Mouse (Mus musculus) C2C12 (cell line): ENCODE measurements around the gene Mrps24.

Source experiments
- CEBPB ChIP-seq: IDR thresholded peaks from one replicate; pipeline ENCODE4 v1.6.1; 2011; ENCODE audit warnings: low read depth, mild to moderate bottlenecking, control low read depth, moderate library complexity
- CTCF ChIP-seq: IDR thresholded peaks from one replicate; pipeline ENCODE4 v1.5.1; 2011; ENCODE audit not compliant: control insufficient read depth, insufficient read depth, insufficient read length
- FOSL1 ChIP-seq: IDR thresholded peaks from one replicate; pipeline ENCODE4 v1.8.0; 2011; ENCODE audit warnings: mild to moderate bottlenecking, low read length; ENCODE audit not compliant: poor library complexity, insufficient read depth, severe bottlenecking
- MAX ChIP-seq: IDR thresholded peaks from one replicate; pipeline ENCODE4 v1.6.1; 2011; ENCODE audit warnings: mild to moderate bottlenecking, control low read depth
- MYOD1 ChIP-seq: IDR thresholded peaks from one replicate; pipeline ENCODE4 v1.6.1; 2011; ENCODE audit warnings: low read depth; ENCODE audit not compliant: control insufficient read depth, insufficient read length
- MYOG ChIP-seq: IDR thresholded peaks from one replicate; pipeline ENCODE4 v1.6.1; 2011; ENCODE audit not compliant: control insufficient read depth, insufficient read length; ENCODE audit errors: extremely low read depth
- USF1 ChIP-seq: IDR thresholded peaks from one replicate; pipeline ENCODE4 v1.6.1; 2011; ENCODE audit warnings: low read depth, mild to moderate bottlenecking, control low read depth, moderate library complexity

DNA sequence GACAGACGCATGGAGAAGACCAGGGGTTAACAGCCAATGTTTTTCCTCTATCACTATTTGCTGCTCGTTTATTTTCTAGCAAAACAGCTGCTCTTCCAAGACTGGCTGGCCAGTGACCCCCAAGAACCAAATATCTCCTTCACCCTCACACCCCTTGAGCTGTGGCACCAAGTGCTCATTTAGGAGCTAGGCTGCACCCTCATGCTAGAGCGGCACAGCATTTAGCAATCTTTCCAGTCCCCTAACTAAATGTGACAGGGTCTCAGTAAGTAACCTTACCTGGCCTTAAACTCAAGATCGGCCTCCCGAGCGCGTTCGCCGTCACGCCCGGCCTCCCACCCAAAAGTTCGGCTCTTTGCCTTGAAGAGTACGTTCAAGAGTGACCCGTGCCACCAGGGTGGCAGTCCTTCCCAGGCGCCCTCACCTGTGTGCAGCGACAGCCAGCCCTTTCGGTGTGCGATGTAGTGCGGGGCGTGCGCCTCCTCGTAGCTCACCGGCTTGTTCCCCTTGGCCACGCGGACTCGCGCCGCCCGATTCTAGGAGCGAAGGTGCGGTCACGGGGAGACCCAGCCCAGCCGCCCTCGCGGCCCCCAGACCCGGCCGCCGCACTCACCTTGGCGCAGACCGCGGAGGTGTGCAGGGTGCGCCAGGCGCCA lies 8.5 kb downstream of the Mrps24 start:
- TF ChIP-seq CTCF (no peak), CEBPB (no peak), USF1 (no peak), FOSL1 (no peak), MAX (no peak), MYOG (no peak), MYOD1 (no peak)
